Mouse (Mus musculus) heart, embryonic 16.5 days (tissue): Measurements from ENCODE around the gene Camk1. TPM values are rescaled to one million over a fixed set of nuclear protein-coding genes. Genes with fewer than 3 reads are reported as not detected.

ENCODE experiments used
- ATAC-seq: fragments of 200-750 bp; cut with Nextera tagmentation; replicated peaks from 2 replicates; pipeline ENCODE4 v1.8.0; 2017; ENCODE audit warnings: moderate number of reproducible peaks; ENCODE audit not compliant: insufficient read depth, low FRiP score; ENCODE audit errors: extremely low read depth
- H3K27ac ChIP-seq: fragments of 300-500 bp; sonication (generic); 2 replicates; pipeline ENCODE4 v1.5.1; 2014; ENCODE audit warnings: mild to moderate bottlenecking, low read length, control low read depth, moderate library complexity
- H3K27me3 ChIP-seq: fragments of 300-500 bp; sonication (generic); 2 replicates; pipeline ENCODE4 v1.6.1; 2014; ENCODE audit warnings: low read length, mixed read lengths; ENCODE audit not compliant: control insufficient read depth, insufficient read depth
- H3K36me3 ChIP-seq: fragments of 300-500 bp; sonication (generic); 2 replicates; pipeline ENCODE4 v1.6.1; 2014; ENCODE audit not compliant: control insufficient read depth, insufficient read depth
- H3K4me1 ChIP-seq: fragments of 300-500 bp; sonication (generic); 2 replicates; pipeline ENCODE4 v1.6.1; 2014; ENCODE audit warnings: low read length, mixed read lengths; ENCODE audit not compliant: control insufficient read depth, insufficient read depth
- H3K4me2 ChIP-seq: fragments of 300-500 bp; sonication (generic); 2 replicates; pipeline ENCODE4 v1.6.1; 2014; ENCODE audit warnings: low read depth, mild to moderate bottlenecking, control low read depth, low read length
- H3K4me3 ChIP-seq: fragments of 300-500 bp; sonication (generic); 2 replicates; pipeline ENCODE4 v1.5.1; 2014; ENCODE audit warnings: mild to moderate bottlenecking, control low read depth, low read length
- H3K9ac ChIP-seq: fragments of 300-500 bp; sonication (generic); 2 replicates; pipeline ENCODE4 v1.6.1; 2014; ENCODE audit warnings: low read length, control low read depth
- H3K9me3 ChIP-seq: fragments of 300-500 bp; sonication (generic); replicated peaks from 2 replicates; pipeline ENCODE4 v1.6.1; 2016; ENCODE audit warnings: low read length; ENCODE audit not compliant: control insufficient read depth
- WGBS: fragments of 180-500 bp; shearing (Covaris S2); extraction: QIAGEN DNeasy Blood & Tissue Kit; methylation state at CpG from one replicate; pipeline ENCODE4 v1.1.7; 2014; 5-methylcytosine and 5-hydroxymethylcytosine counted together
- polyA plus RNA-seq: library from polyadenylated mRNA; unstranded; fragments of >200 nt; fragmentation: Nextera tagmentation; extraction: Ambion mirVana; gene quantifications from 2 replicates; pipeline ENCODE4 v1.2.1, GENCODE M21; 2015

Gene Camk1
- 117 and 122 TPM in 2 replicates for polyA plus RNA-seq

GRCm38 (mm10) chr6:113343177-113344092, at the start of gene Camk1:
Gene Camk1, minus strand, starts transcription at chr6:113343984.
- Histone ChIP-seq H3K4me3 (peak within 1 kb of the TSS; percentile 87), H3K27me3 (no peaks in the 10 kb centered on the region), H3K36me3 (peaks cover 15% of the 10 kb centered on the region), H3K27ac (peak within 1 kb of the TSS; percentile 83), H3K9me3 (no peaks in the 10 kb centered on the region), H3K4me1 (peaks cover 28% of the 10 kb centered on the region), H3K9ac (peak within 1 kb of the TSS; percentile 96), H3K4me2 (peak within 1 kb of the TSS; percentile 87)
- peak; percentile 88 for ATAC-seq
- WGBS: 10% methylated on average over 32 of the region's 32 CpGs

GRCm38 (mm10) chr6:113392387-113393071, 48.7 kb upstream of the Camk1 start:
- ATAC-seq: peak; percentile 80
- H3K27me3 ChIP-seq: no peaks in the 10 kb centered on the region
- peak overlapping the region; percentile 95 for H3K4me2 ChIP-seq
- H3K4me3 ChIP-seq: peak overlapping the region; percentile 60
- H3K36me3 ChIP-seq: peaks cover 30% of the 10 kb centered on the region
- WGBS: 4% methylated on average over 51 of the region's 51 CpGs
- H3K4me1 ChIP-seq: peaks cover 12% of the 10 kb centered on the region; the same call in 1 of the 2 replicates
- H3K9me3 ChIP-seq: no peaks in the 10 kb centered on the region
- no peak overlapping the region; the same call in 1 of the 2 replicates for H3K27ac ChIP-seq
- H3K9ac ChIP-seq: peak overlapping the region; percentile 68

- 19% methylated on average over 10 of the region's 10 CpGs for WGBS
- Histone ChIP-seq H3K9me3 (no peaks in the 10 kb centered on the region), H3K36me3 (peaks cover 35% of the 10 kb centered on the region), H3K4me1 (peaks cover 12% of the 10 kb centered on the region; the same call in 1 of the 2 replicates), H3K4me3 (peak overlapping the region; percentile 60), H3K27me3 (no peaks in the 10 kb centered on the region), H3K9ac (peak overlapping the region; percentile 68), H3K4me2 (peak overlapping the region; percentile 95), H3K27ac (no peak overlapping the region)
- no peak for ATAC-seq
Observed at GRCm38 (mm10) chr6:113392015-113392386, 48.2 kb upstream of the Camk1 start.

GRCm38 (mm10) chr6:113390715-113391114, 46.9 kb upstream of the Camk1 start:
- no peaks in the 10 kb centered on the region for H3K27me3 ChIP-seq
- H3K4me2 ChIP-seq: no peak overlapping the region
- ATAC-seq: no peak
- no peak overlapping the region for H3K27ac ChIP-seq
- peaks cover 12% of the 10 kb centered on the region; the same call in 1 of the 2 replicates for H3K4me1 ChIP-seq
- 87% methylated on average over 3 of the region's 3 CpGs for WGBS
- H3K4me3 ChIP-seq: no peak overlapping the region
- peaks cover 40% of the 10 kb centered on the region for H3K36me3 ChIP-seq
- no peaks in the 10 kb centered on the region for H3K9me3 ChIP-seq
- no peak overlapping the region for H3K9ac ChIP-seq

- Histone ChIP-seq H3K9me3 (no peaks in the 10 kb centered on the region), H3K4me1 (peaks cover 12% of the 10 kb centered on the region; the same call in 1 of the 2 replicates), H3K27me3 (no peaks in the 10 kb centered on the region), H3K4me3 (no peak within 1 kb of the TSS), H3K27ac (no peak within 1 kb of the TSS), H3K36me3 (peaks cover 54% of the 10 kb centered on the region), H3K4me2 (no peak within 1 kb of the TSS), H3K9ac (no peak within 1 kb of the TSS)
- ATAC-seq: no peak
- 78% methylated on average over 8 of the region's 8 CpGs for WGBS
Observed at GRCm38 (mm10) chr6:113388960-113389359, 45.2 kb upstream of the Camk1 start, which contains the start of gene Ttll3. Gene Ttll3, plus strand, starts transcription at chr6:113389260.

DNA sequence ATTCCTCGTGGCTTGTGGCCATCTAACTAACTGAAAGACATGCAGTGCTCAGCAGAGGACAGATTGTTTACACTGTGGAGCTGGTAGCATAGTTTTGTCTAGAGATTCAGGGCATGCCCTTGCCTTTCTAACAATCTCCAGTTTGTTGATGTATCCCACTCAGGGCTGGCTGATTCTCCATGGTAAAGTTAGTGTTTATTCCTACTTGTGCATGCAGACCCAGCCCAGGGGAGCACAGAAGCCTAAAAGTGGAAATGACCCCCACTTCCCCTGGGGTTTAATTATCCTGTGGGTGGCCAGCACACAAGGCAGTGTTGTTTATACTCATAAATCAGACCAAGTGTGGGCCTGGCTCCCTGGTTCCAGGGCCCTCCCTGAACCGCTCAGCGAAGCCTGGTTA, 42.2 kb upstream of the Camk1 start:
- peaks cover 78% of the 10 kb centered on the region for H3K36me3 ChIP-seq
- H3K9ac ChIP-seq: no peak overlapping the region
- WGBS: 75% methylated on average over 3 of the region's 3 CpGs
- no peak overlapping the region for H3K27ac ChIP-seq
- H3K9me3 ChIP-seq: no peaks in the 10 kb centered on the region
- no peaks in the 10 kb centered on the region for H3K27me3 ChIP-seq
- ATAC-seq: no peak
- no peak overlapping the region for H3K4me3 ChIP-seq
- H3K4me1 ChIP-seq: no peaks in the 10 kb centered on the region
- no peak overlapping the region for H3K4me2 ChIP-seq

- no peak overlapping the region for H3K4me2 ChIP-seq
- 53% methylated on average over 11 of the region's 11 CpGs for WGBS
- H3K4me3 ChIP-seq: no peak overlapping the region
- no peak overlapping the region for H3K9ac ChIP-seq
- no peak overlapping the region for H3K27ac ChIP-seq
- H3K4me1 ChIP-seq: no peaks in the 10 kb centered on the region
- ATAC-seq: no peak
- no peaks in the 10 kb centered on the region for H3K9me3 ChIP-seq
- H3K27me3 ChIP-seq: no peaks in the 10 kb centered on the region
- peaks cover 82% of the 10 kb centered on the region for H3K36me3 ChIP-seq
Observed at GRCm38 (mm10) chr6:113385160-113385714, 41.5 kb upstream of the Camk1 start.

- Histone ChIP-seq H3K9me3 (no peaks in the 10 kb centered on the region), H3K9ac (no peak overlapping the region), H3K27me3 (no peaks in the 10 kb centered on the region), H3K4me1 (no peaks in the 10 kb centered on the region; the same call in 1 of the 2 replicates), H3K4me3 (no peak overlapping the region), H3K27ac (no peak overlapping the region), H3K4me2 (no peak overlapping the region), H3K36me3 (peaks cover 75% of the 10 kb centered on the region)
- no peak for ATAC-seq
- 87% methylated on average over 8 of the region's 8 CpGs for whole genome bisulfite sequencing
Observed at GRCm38 (mm10) chr6:113384351-113384927, 40.7 kb upstream of the Camk1 start.
